Mouse (Mus musculus): ENCODE results near the gene Tcaim. TPM values are rescaled to one million over a fixed set of nuclear protein-coding genes. Genes with fewer than 3 reads are reported as not detected.

Tcaim gene
- polyA plus RNA-seq, 1 experiment = 8.0 TPM

GRCm38 (mm10) chr9:122866192-122866591 is 60.9 kb downstream of the Tcaim start:
- no peak overlapping the region for H3K27ac ChIP-seq (ENCODE audit: insufficient read depth, low read length)
- H3K4me1 ChIP-seq (ENCODE audit: control insufficient read depth, insufficient read depth, low read length) = no peaks in the 10 kb centered on the region
- H3K9ac ChIP-seq (ENCODE audit: low read depth, poor library complexity, severe bottlenecking) = no peak overlapping the region
- peaks cover 12% of the 10 kb centered on the region for H3K36me3 ChIP-seq (ENCODE audit: control insufficient read depth, insufficient read depth, low read length, poor library complexity, severe bottlenecking)
- no peaks in the 10 kb centered on the region for H3K27me3 ChIP-seq (ENCODE audit: control insufficient read depth, insufficient read depth, low read length, poor library complexity, severe bottlenecking)
- TF ChIP-seq EP300 (IDR thresholded peaks at IDR 0.05; ENCODE audit: insufficient read depth, low read depth, low read length) = no peak
- no peak for TF ChIP-seq POLR2A (IDR thresholded peaks at IDR 0.05; ENCODE audit: insufficient read depth, low read length)
- TF ChIP-seq CTCF (IDR thresholded peaks at IDR 0.05; ENCODE audit: low read depth, low read length) = no peak
- H3K4me3 ChIP-seq (ENCODE audit: low read depth, low read length) = no peak overlapping the region
- H3K9me3 ChIP-seq (replicated peaks; ENCODE audit: control insufficient read depth, insufficient read depth, low read length, poor library complexity, severe bottlenecking) = peaks cover 19% of the 10 kb centered on the region

- Histone ChIP-seq H3K9ac (ENCODE audit: low read depth, poor library complexity, severe bottlenecking) (no peak overlapping the region), H3K4me1 (ENCODE audit: control insufficient read depth, insufficient read depth, low read length) (no peaks in the 10 kb centered on the region), H3K9me3 (replicated peaks; ENCODE audit: control insufficient read depth, insufficient read depth, low read length, poor library complexity, severe bottlenecking) (no peaks in the 10 kb centered on the region), H3K27me3 (ENCODE audit: control insufficient read depth, insufficient read depth, low read length, poor library complexity, severe bottlenecking) (no peaks in the 10 kb centered on the region), H3K27ac (ENCODE audit: insufficient read depth, low read length) (no peak overlapping the region), H3K4me3 (ENCODE audit: low read depth, low read length) (no peak overlapping the region), H3K36me3 (ENCODE audit: control insufficient read depth, insufficient read depth, low read length, poor library complexity, severe bottlenecking) (no peaks in the 10 kb centered on the region)
- TF ChIP-seq EP300 (IDR thresholded peaks at IDR 0.05; ENCODE audit: insufficient read depth, low read depth, low read length) = no peak
These were observed 67.3 kb downstream of the Tcaim start for GRCm38 (mm10) chr9:122872595-122872994.

- Histone ChIP-seq H3K4me1 (ENCODE audit: control insufficient read depth, insufficient read depth, low read length) (no peaks in the 10 kb centered on the region), H3K27ac (ENCODE audit: insufficient read depth, low read length) (no peak overlapping the region), H3K9ac (ENCODE audit: low read depth, poor library complexity, severe bottlenecking) (no peak overlapping the region), H3K36me3 (ENCODE audit: control insufficient read depth, insufficient read depth, low read length, poor library complexity, severe bottlenecking) (no peaks in the 10 kb centered on the region), H3K4me3 (ENCODE audit: low read depth, low read length) (no peak overlapping the region), H3K27me3 (ENCODE audit: control insufficient read depth, insufficient read depth, low read length, poor library complexity, severe bottlenecking) (no peaks in the 10 kb centered on the region), H3K9me3 (replicated peaks; ENCODE audit: control insufficient read depth, insufficient read depth, low read length, poor library complexity, severe bottlenecking) (no peaks in the 10 kb centered on the region)
- no peak for TF ChIP-seq POLR2A (IDR thresholded peaks at IDR 0.05; ENCODE audit: insufficient read depth, low read length)
- no peak for TF ChIP-seq CTCF (IDR thresholded peaks at IDR 0.05; ENCODE audit: low read depth, low read length)
- no peak for TF ChIP-seq EP300 (IDR thresholded peaks at IDR 0.05; ENCODE audit: insufficient read depth, low read depth, low read length)
These were observed 69.3 kb downstream of the Tcaim start for GRCm38 (mm10) chr9:122874653-122875052.

- Histone ChIP-seq H3K9me3 (replicated peaks; ENCODE audit: control insufficient read depth, insufficient read depth, low read length, poor library complexity, severe bottlenecking) (no peaks in the 10 kb centered on the region), H3K4me3 (ENCODE audit: low read depth, low read length) (no peak overlapping the region), H3K36me3 (ENCODE audit: control insufficient read depth, insufficient read depth, low read length, poor library complexity, severe bottlenecking) (no peaks in the 10 kb centered on the region), H3K27me3 (ENCODE audit: control insufficient read depth, insufficient read depth, low read length, poor library complexity, severe bottlenecking) (no peaks in the 10 kb centered on the region), H3K9ac (ENCODE audit: low read depth, poor library complexity, severe bottlenecking) (no peak overlapping the region), H3K27ac (ENCODE audit: insufficient read depth, low read length) (no peak overlapping the region), H3K4me1 (ENCODE audit: control insufficient read depth, insufficient read depth, low read length) (no peaks in the 10 kb centered on the region)
- TF ChIP-seq CTCF (IDR thresholded peaks at IDR 0.05; ENCODE audit: low read depth, low read length) (no peak), EP300 (IDR thresholded peaks at IDR 0.05; ENCODE audit: insufficient read depth, low read depth, low read length) (no peak), POLR2A (IDR thresholded peaks at IDR 0.05; ENCODE audit: insufficient read depth, low read length) (no peak)
These were observed 69.8 kb downstream of the Tcaim start for GRCm38 (mm10) chr9:122875145-122875544.

GRCm38 (mm10) chr9:122885385-122885784 is 80.0 kb downstream of the Tcaim start, which contains the start of gene Zkscan7:
Zkscan7 (plus strand) TSS chr9:122885685.
- no peaks in the 10 kb centered on the region for H3K36me3 ChIP-seq (ENCODE audit: control insufficient read depth, insufficient read depth, low read length, poor library complexity, severe bottlenecking)
- H3K4me3 ChIP-seq (ENCODE audit: low read depth, low read length) = no peak within 1 kb of the TSS
- no peak within 1 kb of the TSS for H3K9ac ChIP-seq (ENCODE audit: low read depth, poor library complexity, severe bottlenecking)
- no peaks in the 10 kb centered on the region for H3K9me3 ChIP-seq (replicated peaks; ENCODE audit: control insufficient read depth, insufficient read depth, low read length, poor library complexity, severe bottlenecking)
- no peak for TF ChIP-seq CTCF (IDR thresholded peaks at IDR 0.05; ENCODE audit: low read depth, low read length)
- no peak for TF ChIP-seq EP300 (IDR thresholded peaks at IDR 0.05; ENCODE audit: insufficient read depth, low read depth, low read length)
- no peak for TF ChIP-seq POLR2A (IDR thresholded peaks at IDR 0.05; ENCODE audit: insufficient read depth, low read length)
- no peak within 1 kb of the TSS for H3K27ac ChIP-seq (ENCODE audit: insufficient read depth, low read length)
- H3K27me3 ChIP-seq (ENCODE audit: control insufficient read depth, insufficient read depth, low read length, poor library complexity, severe bottlenecking) = no peaks in the 10 kb centered on the region; the same call in 1 of the 2 replicates
- no peaks in the 10 kb centered on the region for H3K4me1 ChIP-seq (ENCODE audit: control insufficient read depth, insufficient read depth, low read length)

Other genes with a start within 250 kb of the Tcaim start
- 0.19 and 0.26 TPM in 2 replicates for gene Topaz1, start 58.2 kb upstream of the Tcaim start, polyA plus RNA-seq (2011; ENCODE audit: insufficient read depth, insufficient read length, low read depth, missing spikeins)
- not detected in 2 replicates for gene Gm35549, start 38.5 kb downstream of the Tcaim start, polyA plus RNA-seq (2011; ENCODE audit: insufficient read depth, insufficient read length, low read depth, missing spikeins)
- 92.4 and 107 TPM in 2 replicates for gene Zfp445, start 60.5 kb downstream of the Tcaim start, polyA plus RNA-seq (2011; ENCODE audit: insufficient read depth, insufficient read length, low read depth, missing spikeins)
- 3.1 and 3.6 TPM in 2 replicates for gene Zkscan7, start 80.1 kb downstream of the Tcaim start, polyA plus RNA-seq (2011; ENCODE audit: insufficient read depth, insufficient read length, low read depth, missing spikeins)
- gene Zfp105, start 117.5 kb downstream of the Tcaim start, polyA plus RNA-seq (2011; ENCODE audit: insufficient read depth, insufficient read length, low read depth, missing spikeins) = 15.2 and 18.6 TPM in 2 replicates
- gene 1110059G10Rik, start 145.5 kb downstream of the Tcaim start, polyA plus RNA-seq (2011; ENCODE audit: insufficient read depth, insufficient read length, low read depth, missing spikeins) = 19.6 and 22.1 TPM in 2 replicates
- gene Kif15, start 145.5 kb downstream of the Tcaim start, polyA plus RNA-seq (2011; ENCODE audit: insufficient read depth, insufficient read length, low read depth, missing spikeins) = 192 and 204 TPM in 2 replicates
- 2.2 and 3.2 TPM in 2 replicates for gene Tmem42, start 215.8 kb downstream of the Tcaim start, polyA plus RNA-seq (2011; ENCODE audit: insufficient read depth, insufficient read length, low read depth, missing spikeins)
- not detected in 2 replicates for gene Tgm4, start 229.2 kb downstream of the Tcaim start, polyA plus RNA-seq (2011; ENCODE audit: insufficient read depth, insufficient read length, low read depth, missing spikeins)

Data from ES-Bruce4 (cell line).